8 mouse cellular contexts compared by ENCODE assay signal in the genomic region with DNA sequence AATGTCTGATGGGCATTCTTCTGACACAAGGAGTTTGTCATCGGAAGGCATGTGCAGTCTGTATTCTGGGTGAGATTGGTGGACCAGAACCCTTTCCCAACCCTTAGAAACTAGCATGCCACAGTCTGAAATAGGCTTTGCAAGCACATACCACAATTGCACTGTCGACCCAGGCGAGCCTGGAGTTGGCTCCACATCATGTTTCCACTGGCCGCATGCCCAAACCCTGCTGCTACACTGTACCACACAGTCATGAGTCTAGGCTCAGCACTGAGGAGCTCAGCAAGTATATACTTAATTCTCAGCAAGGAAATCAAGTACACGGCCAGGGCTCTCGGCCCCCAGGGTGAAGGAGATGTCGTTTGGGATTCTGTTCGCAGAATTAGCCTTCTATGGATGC.
A peak's percentile ranks its signal among the peaks of the same experiment; 100 is the strongest.
DNase-seq lines count a peak whose midpoint lies in the region; ATAC-seq lines count a peak whose summit lies in the region.

No protein-coding gene starts in this region.

- no peak overlapping the region for H3K4me3 ChIP-seq in forebrain, embryonic 15.5 days
- no peak overlapping the region for H3K4me3 ChIP-seq in forebrain, embryonic 10.5 days
- no peak overlapping the region for H3K4me3 ChIP-seq in heart, embryonic 16.5 days (ENCODE audit: low read length)
- H3K4me3 ChIP-seq in intestine, embryonic 15.5 days (replicated peaks), result no peak overlapping the region

- H3K27me3 ChIP-seq in forebrain, embryonic 15.5 days, result no peaks in the 10 kb centered on the region
- H3K27me3 ChIP-seq in forebrain, embryonic 10.5 days (ENCODE audit: poor library complexity, severe bottlenecking), result no peaks in the 10 kb centered on the region
- H3K27me3 ChIP-seq in heart, embryonic 16.5 days (ENCODE audit: control insufficient read depth, insufficient read depth, low read length), result no peaks in the 10 kb centered on the region
- no peaks in the 10 kb centered on the region for H3K27me3 ChIP-seq in intestine, embryonic 15.5 days (replicated peaks)

- H3K27ac ChIP-seq in forebrain, embryonic 15.5 days (replicated peaks), result no peak overlapping the region
- no peak overlapping the region for H3K27ac ChIP-seq in forebrain, embryonic 10.5 days
- peak overlapping the region; percentile 77 for H3K27ac ChIP-seq in heart, embryonic 16.5 days (ENCODE audit: low read length)
- no peak overlapping the region for H3K27ac ChIP-seq in intestine, embryonic 15.5 days

- peaks cover 5% of the 10 kb centered on the region; the same call in 1 of the 2 replicates for H3K4me1 ChIP-seq in forebrain, embryonic 15.5 days
- no peaks in the 10 kb centered on the region for H3K4me1 ChIP-seq in forebrain, embryonic 10.5 days
- peaks cover 57% of the 10 kb centered on the region for H3K4me1 ChIP-seq in heart, embryonic 16.5 days (ENCODE audit: control insufficient read depth, insufficient read depth, low read length)
- peaks cover 10% of the 10 kb centered on the region; the same call in 1 of the 2 replicates for H3K4me1 ChIP-seq in intestine, embryonic 15.5 days (replicated peaks)

- DNase-seq in forebrain, embryonic 10.5 days (ENCODE audit: extremely low spot score, low spot score), result no peak
- peak; percentile 91 for DNase-seq in Muller cell, postnatal 12 days (ENCODE audit: inconsistent ontology term)
- DNase-seq in cerebellum, postnatal 36 days, result peak; percentile 90 to 92
- peak; percentile 49 to 52 for DNase-seq in lung, adult 18-20 months

- no peak overlapping the region for H3K9ac ChIP-seq in forebrain, embryonic 15.5 days (replicated peaks)
- 0 out of 2 replicates have a peak overlapping the region, but pooled peaks have one; percentile 5 for H3K9ac ChIP-seq in heart, embryonic 16.5 days (ENCODE audit: low read length)
- no peak overlapping the region for H3K9ac ChIP-seq in intestine, embryonic 15.5 days

- no peaks in the 10 kb centered on the region for H3K9me3 ChIP-seq in forebrain, embryonic 15.5 days
- H3K9me3 ChIP-seq in forebrain, embryonic 10.5 days, result no peaks in the 10 kb centered on the region
- H3K9me3 ChIP-seq in heart, embryonic 16.5 days (replicated peaks; ENCODE audit: control insufficient read depth, low read length), result no peaks in the 10 kb centered on the region
- H3K9me3 ChIP-seq in intestine, embryonic 15.5 days, result no peaks in the 10 kb centered on the region

- peak; percentile 94 for ATAC-seq in forebrain, embryonic 15.5 days (replicated peaks)
- ATAC-seq in heart, embryonic 16.5 days (replicated peaks; ENCODE audit: extremely low read depth, insufficient read depth, low FRiP score), result peak; percentile 91
- no peak for ATAC-seq in erythroblast, adult 5-6 weeks (replicated peaks; ENCODE audit: low FRiP score, poor library complexity, severe bottlenecking)
- no peak for ATAC-seq in intestine, embryonic 15.5 days

- H3K4me2 ChIP-seq in forebrain, embryonic 15.5 days (replicated peaks), result no peak overlapping the region
- H3K4me2 ChIP-seq in heart, embryonic 16.5 days (ENCODE audit: low read depth, low read length), result no peak overlapping the region
- no peak overlapping the region for H3K4me2 ChIP-seq in intestine, embryonic 15.5 days (replicated peaks)

- WGBS in forebrain, embryonic 15.5 days, result 61% methylated on average over 8 of the region's 8 CpGs
- 90% methylated on average over 8 of the region's 8 CpGs for WGBS in forebrain, embryonic 10.5 days
- 27% methylated on average over 8 of the region's 8 CpGs for WGBS in heart, embryonic 16.5 days
- WGBS in intestine, embryonic 15.5 days, result 74% methylated on average over 8 of the region's 8 CpGs

- no peaks in the 10 kb centered on the region for H3K36me3 ChIP-seq in forebrain, embryonic 15.5 days
- H3K36me3 ChIP-seq in forebrain, embryonic 10.5 days (replicated peaks), result no peaks in the 10 kb centered on the region
- no peaks in the 10 kb centered on the region for H3K36me3 ChIP-seq in heart, embryonic 16.5 days (ENCODE audit: control insufficient read depth, insufficient read depth)
- H3K36me3 ChIP-seq in intestine, embryonic 15.5 days, result no peaks in the 10 kb centered on the region

Comparison
In these comparisons a context has a peak if more than half of its experiments do, and no peak if none do; other contexts are left out.
1. ATAC-seq: peak in forebrain, embryonic 15.5 days (single experiment) and heart, embryonic 16.5 days (single experiment); none in erythroblast, adult 5-6 weeks (single experiment) and intestine, embryonic 15.5 days (single experiment).